Mouse (Mus musculus): ENCODE results near the gene Myo1b. TPM values are rescaled to one million over a fixed set of nuclear protein-coding genes. Genes with fewer than 3 reads are reported as not detected.
A peak's percentile ranks its signal among the peaks of the same experiment; 100 is the strongest.

Myo1b gene
- 80.4 and 83.0 TPM in 2 replicates for polyA plus RNA-seq (2015; fragmentation: Nextera tagmentation; extraction: Ambion mirVana)

- no peaks in the 10 kb centered on the region for H3K27me3 ChIP-seq (ENCODE audit: control insufficient read depth, insufficient read depth, low read depth, low read length)
- H3K27ac ChIP-seq (ENCODE audit: low read length), result peak within 1 kb of the TSS; percentile 86
- no peaks in the 10 kb centered on the region for H3K36me3 ChIP-seq (ENCODE audit: control insufficient read depth, insufficient read depth, low read length)
- peak within 1 kb of the TSS; percentile 92 for H3K9ac ChIP-seq (ENCODE audit: low read length)
- peaks cover 33% of the 10 kb centered on the region for H3K4me1 ChIP-seq (replicated peaks; ENCODE audit: control insufficient read depth, insufficient read depth, low read length)
- ATAC-seq (ENCODE audit: low read depth), result peak; percentile 88
- no peaks in the 10 kb centered on the region for H3K9me3 ChIP-seq (ENCODE audit: control insufficient read depth, low read length)
- WGBS, result under 1% methylated on average over 45 of the region's 79 CpGs
- peak within 1 kb of the TSS; percentile 60 for H3K4me2 ChIP-seq (ENCODE audit: low read depth, low read length)
- H3K4me3 ChIP-seq (ENCODE audit: low read length), result peak within 1 kb of the TSS; percentile 78
Measured at GRCm38 (mm10) chr1:51915576-51916156, at the start of gene Myo1b. TSS of gene Myo1b (minus strand) at chr1:51916071.

GRCm38 (mm10) chr1:51964647-51965046 lies 48.8 kb upstream of the Myo1b start:
- H3K4me3 ChIP-seq (ENCODE audit: low read length), result no peak overlapping the region
- WGBS, result 92% methylated on average over 2 of the region's 2 CpGs
- no peaks in the 10 kb centered on the region for H3K9me3 ChIP-seq (ENCODE audit: control insufficient read depth, low read length)
- no peak for ATAC-seq (ENCODE audit: low read depth)
- H3K36me3 ChIP-seq (ENCODE audit: control insufficient read depth, insufficient read depth, low read length), result no peaks in the 10 kb centered on the region
- peaks cover 8% of the 10 kb centered on the region for H3K4me1 ChIP-seq (replicated peaks; ENCODE audit: control insufficient read depth, insufficient read depth, low read length)
- no peak overlapping the region for H3K9ac ChIP-seq (ENCODE audit: low read length)
- H3K4me2 ChIP-seq (ENCODE audit: low read depth, low read length), result no peak overlapping the region
- no peak overlapping the region for H3K27ac ChIP-seq (ENCODE audit: low read length)
- H3K27me3 ChIP-seq (ENCODE audit: control insufficient read depth, insufficient read depth, low read depth, low read length), result no peaks in the 10 kb centered on the region

- whole genome bisulfite sequencing, result 46% methylated on average over 4 of the region's 4 CpGs
- no peaks in the 10 kb centered on the region for H3K36me3 ChIP-seq (ENCODE audit: control insufficient read depth, insufficient read depth, low read length)
- no peaks in the 10 kb centered on the region for H3K27me3 ChIP-seq (ENCODE audit: control insufficient read depth, insufficient read depth, low read depth, low read length)
- H3K9ac ChIP-seq (ENCODE audit: low read length), result no peak overlapping the region
- no peak overlapping the region for H3K4me3 ChIP-seq (ENCODE audit: low read length)
- H3K9me3 ChIP-seq (ENCODE audit: control insufficient read depth, low read length), result no peaks in the 10 kb centered on the region
- peaks cover 4% of the 10 kb centered on the region; the same call in 1 of the 2 replicates for H3K4me1 ChIP-seq (replicated peaks; ENCODE audit: control insufficient read depth, insufficient read depth, low read length)
- ATAC-seq (ENCODE audit: low read depth), result no peak
- no peak overlapping the region for H3K4me2 ChIP-seq (ENCODE audit: low read depth, low read length)
- no peak overlapping the region for H3K27ac ChIP-seq (ENCODE audit: low read length)
Measured at GRCm38 (mm10) chr1:51947116-51947515, 31.2 kb upstream of the Myo1b start.

- Histone ChIP-seq H3K27me3 (ENCODE audit: control insufficient read depth, insufficient read depth, low read depth, low read length) (no peaks in the 10 kb centered on the region), H3K4me2 (ENCODE audit: low read depth, low read length) (no peak overlapping the region), H3K4me1 (replicated peaks; ENCODE audit: control insufficient read depth, insufficient read depth, low read length) (peaks cover 4% of the 10 kb centered on the region; the same call in 1 of the 2 replicates), H3K9me3 (ENCODE audit: control insufficient read depth, low read length) (no peaks in the 10 kb centered on the region), H3K36me3 (ENCODE audit: control insufficient read depth, insufficient read depth, low read length) (no peaks in the 10 kb centered on the region), H3K27ac (ENCODE audit: low read length) (no peak overlapping the region), H3K9ac (ENCODE audit: low read length) (no peak overlapping the region), H3K4me3 (ENCODE audit: low read length) (no peak overlapping the region)
- 21% methylated on average over 5 of the region's 5 CpGs for WGBS
- ATAC-seq (ENCODE audit: low read depth), result peak; percentile 76
Measured at GRCm38 (mm10) chr1:51944755-51945154, 28.9 kb upstream of the Myo1b start.

GRCm38 (mm10) chr1:51938357-51938756 lies 22.5 kb upstream of the Myo1b start:
- Histone ChIP-seq H3K27ac (ENCODE audit: low read length) (no peak overlapping the region), H3K9ac (ENCODE audit: low read length) (no peak overlapping the region; the same call in 1 of the 2 replicates), H3K4me1 (replicated peaks; ENCODE audit: control insufficient read depth, insufficient read depth, low read length) (no peaks in the 10 kb centered on the region), H3K4me2 (ENCODE audit: low read depth, low read length) (no peak overlapping the region), H3K9me3 (ENCODE audit: control insufficient read depth, low read length) (no peaks in the 10 kb centered on the region), H3K27me3 (ENCODE audit: control insufficient read depth, insufficient read depth, low read depth, low read length) (no peaks in the 10 kb centered on the region), H3K4me3 (ENCODE audit: low read length) (no peak overlapping the region), H3K36me3 (ENCODE audit: control insufficient read depth, insufficient read depth, low read length) (no peaks in the 10 kb centered on the region)
- 86% methylated on average over 7 of the region's 7 CpGs for WGBS
- no peak for ATAC-seq (ENCODE audit: low read depth)

GRCm38 (mm10) chr1:51935006-51935405 lies 19.1 kb upstream of the Myo1b start:
- H3K36me3 ChIP-seq (ENCODE audit: control insufficient read depth, insufficient read depth, low read length), result no peaks in the 10 kb centered on the region
- ATAC-seq (ENCODE audit: low read depth), result no peak

GRCm38 (mm10) chr1:51934176-51934924 lies 18.5 kb upstream of the Myo1b start:
- Histone ChIP-seq H3K9me3 (ENCODE audit: control insufficient read depth, low read length) (no peaks in the 10 kb centered on the region), H3K9ac (ENCODE audit: low read length) (no peak overlapping the region), H3K4me1 (replicated peaks; ENCODE audit: control insufficient read depth, insufficient read depth, low read length) (peaks cover 4% of the 10 kb centered on the region; the same call in 1 of the 2 replicates), H3K36me3 (ENCODE audit: control insufficient read depth, insufficient read depth, low read length) (no peaks in the 10 kb centered on the region), H3K4me3 (ENCODE audit: low read length) (no peak overlapping the region), H3K27ac (ENCODE audit: low read length) (no peak overlapping the region), H3K4me2 (ENCODE audit: low read depth, low read length) (no peak overlapping the region), H3K27me3 (ENCODE audit: control insufficient read depth, insufficient read depth, low read depth, low read length) (no peaks in the 10 kb centered on the region)
- peak; percentile 80 for ATAC-seq (ENCODE audit: low read depth)
- WGBS, result 59% methylated on average over 11 of the region's 11 CpGs

More at GRCm38 (mm10) chr1:51935006-51935405, 19.1 kb upstream of the Myo1b start:
- H3K9ac ChIP-seq (ENCODE audit: low read length), result no peak overlapping the region
- H3K9me3 ChIP-seq (ENCODE audit: control insufficient read depth, low read length), result no peaks in the 10 kb centered on the region
- 35% methylated on average over 2 of the region's 2 CpGs for WGBS
- H3K27me3 ChIP-seq (ENCODE audit: control insufficient read depth, insufficient read depth, low read depth, low read length), result no peaks in the 10 kb centered on the region
- H3K4me3 ChIP-seq (ENCODE audit: low read length), result no peak overlapping the region
- H3K4me2 ChIP-seq (ENCODE audit: low read depth, low read length), result no peak overlapping the region
- peaks cover 2% of the 10 kb centered on the region; the same call in 1 of the 2 replicates for H3K4me1 ChIP-seq (replicated peaks; ENCODE audit: control insufficient read depth, insufficient read depth, low read length)
- H3K27ac ChIP-seq (ENCODE audit: low read length), result no peak overlapping the region

- H3K27me3 ChIP-seq (ENCODE audit: control insufficient read depth, insufficient read depth, low read depth, low read length), result no peaks in the 10 kb centered on the region
- H3K4me2 ChIP-seq (ENCODE audit: low read depth, low read length), result no peak overlapping the region
- H3K4me1 ChIP-seq (replicated peaks; ENCODE audit: control insufficient read depth, insufficient read depth, low read length), result peaks cover 4% of the 10 kb centered on the region; the same call in 1 of the 2 replicates
- H3K4me3 ChIP-seq (ENCODE audit: low read length), result no peak overlapping the region
- no peaks in the 10 kb centered on the region for H3K9me3 ChIP-seq (ENCODE audit: control insufficient read depth, low read length)
- no peak overlapping the region for H3K27ac ChIP-seq (ENCODE audit: low read length)
- 75% methylated on average over 3 of the region's 3 CpGs for WGBS
- ATAC-seq (ENCODE audit: low read depth), result no peak
- no peak overlapping the region for H3K9ac ChIP-seq (ENCODE audit: low read length)
- H3K36me3 ChIP-seq (ENCODE audit: control insufficient read depth, insufficient read depth, low read length), result no peaks in the 10 kb centered on the region
Measured at GRCm38 (mm10) chr1:51932826-51933225, 17.0 kb upstream of the Myo1b start.

- ATAC-seq (ENCODE audit: low read depth), result no peak
- H3K4me1 ChIP-seq (replicated peaks; ENCODE audit: control insufficient read depth, insufficient read depth, low read length), result peaks cover 4% of the 10 kb centered on the region; the same call in 1 of the 2 replicates
- H3K9me3 ChIP-seq (ENCODE audit: control insufficient read depth, low read length), result no peaks in the 10 kb centered on the region
- no peak overlapping the region for H3K4me2 ChIP-seq (ENCODE audit: low read depth, low read length)
- no peak overlapping the region for H3K9ac ChIP-seq (ENCODE audit: low read length)
- no peak overlapping the region for H3K27ac ChIP-seq (ENCODE audit: low read length)
- H3K36me3 ChIP-seq (ENCODE audit: control insufficient read depth, insufficient read depth, low read length), result no peaks in the 10 kb centered on the region
- no peaks in the 10 kb centered on the region for H3K27me3 ChIP-seq (ENCODE audit: control insufficient read depth, insufficient read depth, low read depth, low read length)
- H3K4me3 ChIP-seq (ENCODE audit: low read length), result no peak overlapping the region
- 59% methylated on average over 7 of the region's 7 CpGs for WGBS
Measured at GRCm38 (mm10) chr1:51931561-51931960, 15.7 kb upstream of the Myo1b start.

Measured in lung, embryonic 16.5 days (tissue).